ENCODE assay signal across 21 mouse cellular contexts in the genomic region with DNA sequence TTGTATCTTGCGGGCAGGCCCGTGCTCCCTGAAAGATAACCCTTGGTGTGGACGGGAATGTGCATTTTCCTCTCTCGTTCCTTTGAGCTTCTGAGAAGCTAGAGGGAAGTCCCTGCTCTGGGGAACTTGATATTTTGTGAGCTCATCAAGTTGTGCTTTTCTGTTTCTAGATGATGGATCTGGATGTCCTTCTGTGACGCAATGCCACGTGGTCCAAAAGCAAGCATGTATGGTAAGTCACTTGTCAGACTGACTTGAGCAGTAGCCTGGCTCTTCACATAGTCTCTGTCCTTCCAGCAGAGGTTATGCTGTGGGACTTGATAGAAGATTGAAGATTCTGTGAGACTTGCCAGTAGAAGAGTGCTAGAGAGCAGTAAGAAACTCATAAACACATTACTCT.
"Had no signal": no experiment of that assay in that cellular context is flagged by ENCODE, and none has a peak within 500 bp of the region (broad histone marks: within the 10 kb centered on the region; RNA-seq: fewer than 3 reads in every experiment).

No protein-coding gene starts in this region.

- ATAC-seq: intestine, embryonic 16.5 days; liver, postnatal 0 days; lung, postnatal 0 days had no signal

- H3K4me2 ChIP-seq: limb, embryonic 12.5 days; limb, embryonic 15.5 days; liver, embryonic 11.5 days; lung, embryonic 14.5 days had no signal

- H3K27me3 ChIP-seq: limb, embryonic 12.5 days; limb, embryonic 15.5 days; megakaryocyte, embryonic 14.5 days had no signal

- DNase-seq: kidney, adult 18-20 months; kidney, adult 9 months; kidney, postnatal 14 days; layer of hippocampus, adult 9-11 months; left cerebral cortex, postnatal 4 days; liver, postnatal 0 days; lung, embryonic 14.5 days; midbrain, embryonic 14.5 days; thymus, adult 2 months; thymus, postnatal 14 days; thymus, postnatal 4 days had no signal

- H3K4me3 ChIP-seq: layer of hippocampus, adult 2 months; limb, embryonic 12.5 days; limb, embryonic 15.5 days; midbrain, embryonic 10.5 days had no signal

- H3K9ac ChIP-seq: limb, embryonic 12.5 days; limb, embryonic 15.5 days; liver, embryonic 14.5 days; liver, postnatal 0 days; lung, embryonic 14.5 days had no signal

- H3K9me3 ChIP-seq: limb, embryonic 12.5 days; limb, embryonic 15.5 days; megakaryocyte, embryonic 14.5 days; midbrain, embryonic 10.5 days had no signal

- H3K27ac ChIP-seq: layer of hippocampus, adult 2 months; limb, embryonic 12.5 days; limb, embryonic 15.5 days; liver, embryonic 14.5 days; midbrain, embryonic 10.5 days; stomach, postnatal 0 days had no signal

- H3K4me1 ChIP-seq: limb, embryonic 12.5 days; midbrain, embryonic 10.5 days had no signal
